Mouse (Mus musculus) forebrain, embryonic 16.5 days (tissue): ENCODE measurements at regions not wholly inside any gene's neighbourhood (a gene's known extent, or its start where the extent isn't known, plus 50 kb on each side); places are given as distances from the start of the nearest gene placed in this dataset.
"Not testable (repeated sequence)": the region's sequence is repeated elsewhere in the genome, so short reads cannot be mapped to it uniquely, and the experiment has no call there.

Experiments used
- ATAC-seq: fragments of 200-750 bp; cut with Nextera tagmentation; 2 replicates; pipeline ENCODE4 v1.8.0; 2017; ENCODE audit warnings: mild to moderate bottlenecking, moderate library complexity
- H3K27ac ChIP-seq: fragments of 300-500 bp; sonication (generic); 2 replicates; pipeline ENCODE4 v1.5.1; 2014; ENCODE audit warnings: low read length, control low read depth
- H3K27me3 ChIP-seq: fragments of 300-500 bp; sonication (generic); replicated peaks from 2 replicates; pipeline ENCODE4 v1.6.1; 2014; ENCODE audit warnings: low read length; ENCODE audit not compliant: control insufficient read depth, insufficient read depth
- H3K36me3 ChIP-seq: fragments of 300-500 bp; sonication (generic); 2 replicates; pipeline ENCODE4 v1.6.1; 2014; ENCODE audit not compliant: control insufficient read depth, insufficient read depth
- H3K4me1 ChIP-seq: fragments of 300-500 bp; sonication (generic); replicated peaks from 2 replicates; pipeline ENCODE4 v1.6.1; 2014; ENCODE audit warnings: low read length; ENCODE audit not compliant: control insufficient read depth, insufficient read depth
- H3K4me2 ChIP-seq: fragments of 300-500 bp; sonication (generic); 2 replicates; pipeline ENCODE4 v1.6.1; 2014; ENCODE audit warnings: mild to moderate bottlenecking, low read length, control low read depth
- H3K4me3 ChIP-seq: fragments of 300-500 bp; sonication (generic); replicated peaks from 2 replicates; pipeline ENCODE4 v1.5.1; 2014; ENCODE audit warnings: mild to moderate bottlenecking, low read length, control low read depth
- H3K9ac ChIP-seq: fragments of 300-500 bp; sonication (generic); replicated peaks from 2 replicates; pipeline ENCODE4 v1.6.1; 2014; ENCODE audit warnings: low read depth, low read length, control low read depth
- H3K9me3 ChIP-seq: fragments of 300-500 bp; sonication (generic); 2 replicates; pipeline ENCODE4 v1.6.1; 2016; ENCODE audit warnings: low read length; ENCODE audit not compliant: control insufficient read depth
- WGBS: fragments of 180-500 bp; shearing (Covaris S2); extraction: QIAGEN DNeasy Blood & Tissue Kit; methylation state at CpG from one replicate; pipeline ENCODE4 v1.1.7; 2014; 5-methylcytosine and 5-hydroxymethylcytosine counted together

DNA sequence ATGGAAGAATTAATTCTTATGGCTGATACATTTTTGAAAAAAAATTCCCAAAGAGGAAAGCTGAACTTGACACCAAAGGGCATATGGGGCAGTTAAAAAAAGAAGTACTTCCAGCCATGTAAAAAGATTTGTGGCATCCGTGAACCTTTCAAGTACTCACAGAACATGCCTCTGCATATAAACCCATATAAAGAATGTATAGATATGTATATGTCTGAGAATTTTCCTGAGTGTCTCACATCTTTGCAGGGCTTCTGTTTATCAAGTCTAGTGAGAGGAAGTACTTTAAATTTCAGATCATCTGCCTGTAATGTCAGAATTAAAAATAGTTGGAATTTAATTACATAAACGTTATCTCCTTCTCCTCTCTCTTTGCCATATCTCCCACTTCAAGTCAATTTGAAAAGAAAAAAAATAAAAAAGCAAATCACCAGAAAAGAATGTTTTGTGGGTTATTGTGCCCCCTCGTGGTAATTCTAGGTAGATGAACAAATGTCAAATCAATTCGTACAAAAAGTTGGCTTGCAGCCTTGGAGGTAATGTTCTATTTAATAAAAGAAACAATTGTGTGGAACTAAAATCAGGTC is 400.4 kb downstream of the Trib2 start:
- H3K4me3 ChIP-seq = no peak overlapping the region
- no peaks in the 10 kb centered on the region for H3K36me3 ChIP-seq
- no peaks in the 10 kb centered on the region for H3K9me3 ChIP-seq
- no peaks in the 10 kb centered on the region for H3K27me3 ChIP-seq
- H3K4me1 ChIP-seq = no peaks in the 10 kb centered on the region
- H3K27ac ChIP-seq = no peak overlapping the region
- peak; percentile 71 for ATAC-seq
- WGBS = 20% methylated on average over 4 of the region's 4 CpGs
- no peak overlapping the region for H3K4me2 ChIP-seq
- H3K9ac ChIP-seq = no peak overlapping the region

GRCm38 (mm10) chr12:15410419-15410818 is 406.3 kb downstream of the Trib2 start:
- Histone ChIP-seq H3K27ac (no peak overlapping the region), H3K4me2 (no peak overlapping the region)
- WGBS = 12% methylated on average over 3 of the region's 3 CpGs

GRCm38 (mm10) chr12:15407577-15407976 is 409.1 kb downstream of the Trib2 start:
- not testable (repeated sequence) for H3K9ac ChIP-seq, H3K4me1 ChIP-seq, H3K4me3 ChIP-seq, H3K9me3 ChIP-seq, ATAC-seq, H3K27me3 ChIP-seq, H3K27ac ChIP-seq, H3K36me3 ChIP-seq, H3K4me2 ChIP-seq
- 88% methylated on average over 3 of the region's 3 CpGs for WGBS

More at GRCm38 (mm10) chr12:15410419-15410818, 406.3 kb downstream of the Trib2 start:
- Histone ChIP-seq H3K9ac (no peak overlapping the region), H3K4me3 (no peak overlapping the region), H3K36me3 (no peaks in the 10 kb centered on the region), H3K27me3 (no peaks in the 10 kb centered on the region), H3K4me1 (no peaks in the 10 kb centered on the region; the same call in 1 of the 2 replicates), H3K9me3 (no peaks in the 10 kb centered on the region)
- ATAC-seq = peak; percentile 61; the same call in 1 of the 2 replicates

DNA sequence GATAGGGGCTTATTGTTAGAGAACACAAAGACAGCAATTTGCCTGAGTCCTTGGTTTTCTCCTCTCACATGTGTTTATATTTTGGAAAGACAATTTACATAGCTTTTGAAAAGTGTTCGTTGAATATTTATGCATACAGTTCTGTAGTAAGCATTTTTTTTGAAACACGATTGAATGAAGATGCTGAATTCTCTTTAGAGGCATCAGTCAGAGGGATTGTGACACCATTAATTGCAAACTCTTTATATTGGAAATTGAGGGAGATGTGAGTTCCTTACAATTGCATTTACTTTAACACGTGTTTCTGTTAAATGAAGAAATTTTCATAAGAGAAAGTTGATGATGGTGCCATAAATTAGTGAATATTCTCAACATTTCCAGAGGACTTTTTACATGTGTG is 424.1 kb downstream of the Trib2 start:
- Histone ChIP-seq H3K27ac (no peak overlapping the region), H3K4me3 (no peak overlapping the region), H3K9me3 (no peaks in the 10 kb centered on the region), H3K27me3 (no peaks in the 10 kb centered on the region), H3K36me3 (no peaks in the 10 kb centered on the region), H3K4me2 (no peak overlapping the region), H3K4me1 (no peaks in the 10 kb centered on the region), H3K9ac (no peak overlapping the region)
- 51% methylated on average over 3 of the region's 3 CpGs for WGBS
- ATAC-seq = peak; percentile 63; the same call in 1 of the 2 replicates

- no peaks in the 10 kb centered on the region for H3K9me3 ChIP-seq
- WGBS = 77% methylated on average over 1 of the region's 1 CpGs
- no peaks in the 10 kb centered on the region for H3K36me3 ChIP-seq
- no peak overlapping the region for H3K27ac ChIP-seq
- no peak overlapping the region for H3K9ac ChIP-seq
- no peak overlapping the region for H3K4me3 ChIP-seq
- H3K4me2 ChIP-seq = no peak overlapping the region
- no peaks in the 10 kb centered on the region for H3K4me1 ChIP-seq
- H3K27me3 ChIP-seq = no peaks in the 10 kb centered on the region
- ATAC-seq = no peak
Observed at GRCm38 (mm10) chr12:15388574-15388973, 428.1 kb downstream of the Trib2 start.

DNA sequence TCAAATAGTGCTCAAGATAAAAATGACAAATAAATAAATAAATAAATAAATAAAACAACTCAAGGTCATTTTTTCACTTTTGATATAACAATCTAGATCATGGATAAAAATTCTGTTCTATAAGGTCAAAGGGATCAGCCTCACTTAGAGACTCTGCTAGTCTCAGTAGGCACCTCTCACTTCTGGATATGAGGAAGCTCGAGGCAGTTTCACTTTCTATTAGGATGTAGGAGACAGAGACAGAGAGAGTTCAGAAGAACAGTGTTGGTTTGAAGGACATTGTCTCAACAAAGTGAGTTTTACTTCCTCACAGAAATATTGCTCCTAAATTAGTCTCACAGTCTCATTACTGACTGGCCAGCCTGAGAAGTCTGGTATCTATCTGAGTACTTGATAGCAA is 458.9 kb downstream of the Trib2 start:
- Histone ChIP-seq H3K4me2 (no peak overlapping the region), H3K9me3 (no peaks in the 10 kb centered on the region), H3K4me1 (no peaks in the 10 kb centered on the region), H3K27me3 (no peaks in the 10 kb centered on the region), H3K27ac (no peak overlapping the region), H3K36me3 (no peaks in the 10 kb centered on the region), H3K4me3 (no peak overlapping the region), H3K9ac (no peak overlapping the region)
- ATAC-seq = no peak
- 87% methylated on average over 1 of the region's 1 CpGs for WGBS

- Histone ChIP-seq H3K4me2 (no peak overlapping the region), H3K9ac (no peak overlapping the region), H3K9me3 (no peaks in the 10 kb centered on the region), H3K27ac (no peak overlapping the region), H3K4me1 (no peaks in the 10 kb centered on the region), H3K4me3 (no peak overlapping the region), H3K36me3 (no peaks in the 10 kb centered on the region), H3K27me3 (no peaks in the 10 kb centered on the region)
- 72% methylated on average over 5 of the region's 5 CpGs for WGBS
- no peak for ATAC-seq
Observed at GRCm38 (mm10) chr12:15320697-15321449, 495.8 kb downstream of the Trib2 start.

- no peaks in the 10 kb centered on the region for H3K27me3 ChIP-seq
- no peak overlapping the region for H3K27ac ChIP-seq
- H3K4me1 ChIP-seq = no peaks in the 10 kb centered on the region
- no peak overlapping the region for H3K4me3 ChIP-seq
- H3K9me3 ChIP-seq = no peaks in the 10 kb centered on the region
- no peak overlapping the region for H3K4me2 ChIP-seq
- ATAC-seq = no peak
- WGBS = 76% methylated on average over 1 of the region's 1 CpGs
- no peak overlapping the region for H3K9ac ChIP-seq
- H3K36me3 ChIP-seq = no peaks in the 10 kb centered on the region
Observed at GRCm38 (mm10) chr12:15319647-15320046, 497.1 kb downstream of the Trib2 start.

DNA sequence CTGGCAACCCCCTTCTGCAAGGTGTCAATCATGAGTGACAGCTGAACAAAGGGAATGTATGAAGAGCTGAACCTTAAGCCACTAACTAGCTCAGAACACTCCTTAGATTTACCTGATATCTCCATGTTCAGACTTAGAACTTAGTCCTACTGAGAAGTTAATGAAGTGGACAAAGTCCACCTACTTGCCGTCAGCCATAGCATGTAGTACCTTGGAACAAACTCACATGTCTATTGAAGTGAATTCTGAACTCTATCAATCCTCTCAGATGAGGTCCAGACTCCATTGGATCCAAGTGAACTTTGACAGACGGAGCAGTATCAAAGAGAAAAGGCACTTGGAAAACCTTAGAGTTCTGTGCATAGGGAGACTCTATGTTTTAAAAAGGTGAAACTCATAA is 521.8 kb downstream of the Trib2 start:
- H3K9me3 ChIP-seq = no peaks in the 10 kb centered on the region
- no peak overlapping the region for H3K9ac ChIP-seq
- H3K27me3 ChIP-seq = no peaks in the 10 kb centered on the region
- ATAC-seq = no peak
- no peaks in the 10 kb centered on the region for H3K4me1 ChIP-seq
- WGBS = 96% methylated on average over 2 of the region's 2 CpGs
- no peaks in the 10 kb centered on the region for H3K36me3 ChIP-seq
- H3K27ac ChIP-seq = no peak overlapping the region
- no peak overlapping the region for H3K4me3 ChIP-seq
- H3K4me2 ChIP-seq = no peak overlapping the region
